Mouse (Mus musculus) kidney, adult 11 months (tissue): ENCODE data around the gene Dusp3.

Experiments
- DNase-seq: peaks from one replicate; pipeline ENCODE4 v3.0.0; 2022

The Dusp3 gene

DNA sequence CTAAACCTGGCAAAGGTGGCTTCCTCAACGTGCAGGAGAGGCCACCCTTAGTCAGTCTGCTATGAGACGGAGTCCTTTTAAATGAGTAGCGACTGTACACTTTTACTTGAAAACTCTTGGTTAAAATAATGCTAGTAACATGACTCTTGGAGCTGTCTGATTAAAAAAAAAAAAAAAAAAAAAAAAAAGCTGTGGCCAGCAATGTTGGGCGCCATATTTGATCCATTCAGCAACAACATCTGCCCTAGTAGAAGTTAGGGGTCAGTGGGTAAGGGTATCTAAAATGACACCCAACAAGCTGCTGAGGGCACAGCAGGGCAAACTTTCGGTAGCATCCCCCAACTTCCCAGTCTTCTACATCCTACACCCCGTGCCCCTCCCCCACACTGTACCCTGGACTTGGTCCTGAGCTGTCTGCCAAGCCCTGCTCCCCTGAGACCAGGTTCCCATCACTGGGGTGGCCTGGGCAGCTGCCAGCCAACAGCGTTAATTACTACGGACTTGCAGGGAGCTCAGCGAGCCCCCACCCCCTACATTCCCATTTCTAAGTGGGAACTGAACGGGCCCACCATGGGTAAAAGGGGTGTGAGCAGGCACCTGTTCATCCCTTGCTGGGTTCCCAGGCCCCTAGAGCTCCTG, 59.7 kb downstream of the Dusp3 start:
- no peak for DNase-seq

DNA sequence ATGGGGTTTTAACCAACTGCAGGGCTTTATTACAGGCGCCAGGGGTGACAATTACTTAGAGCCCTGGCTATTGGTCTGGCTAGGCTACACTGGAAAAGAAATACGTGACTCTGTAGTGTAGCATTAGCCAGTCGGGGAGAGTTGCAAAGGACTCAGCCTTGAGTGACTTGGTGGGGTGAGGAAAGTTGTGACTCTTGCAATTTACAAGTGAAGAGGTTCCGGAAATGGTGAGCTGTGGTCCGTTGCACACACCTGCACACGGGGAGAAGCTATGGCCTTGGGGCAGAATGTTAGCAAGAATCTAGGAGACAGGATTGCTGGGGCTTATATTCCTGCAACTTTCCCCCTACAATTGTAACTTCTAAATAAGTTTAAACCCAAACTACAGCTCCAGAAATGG, 61.2 kb downstream of the Dusp3 start:
- DNase-seq: no peak

DNA sequence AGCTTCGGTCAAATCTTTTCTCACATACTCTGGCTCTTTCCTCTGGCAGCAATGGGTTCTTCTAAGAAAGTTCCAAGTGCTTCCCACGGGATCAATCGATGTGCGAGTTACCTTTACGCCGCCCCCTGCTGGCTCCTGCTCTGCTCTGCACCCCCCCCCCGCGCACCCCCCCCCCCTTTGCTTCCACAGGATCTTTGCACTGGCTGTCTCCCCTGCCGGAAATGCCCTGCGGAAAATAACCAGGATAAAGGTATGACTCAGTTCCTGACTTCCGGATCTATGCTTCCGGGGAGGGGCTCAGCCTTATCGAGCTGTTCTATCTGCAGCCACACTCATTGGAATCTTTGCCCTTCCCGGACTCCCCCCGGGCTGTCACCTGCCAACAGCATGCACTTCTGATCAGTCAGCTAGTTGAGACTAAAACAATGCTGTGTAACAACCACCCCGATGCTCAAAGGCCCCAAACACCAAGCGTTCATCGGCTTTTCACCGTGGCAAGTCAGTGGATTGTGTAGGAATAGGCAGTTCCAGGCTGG, 62.3 kb downstream of the Dusp3 start:
- DNase-seq: no peak

DNA sequence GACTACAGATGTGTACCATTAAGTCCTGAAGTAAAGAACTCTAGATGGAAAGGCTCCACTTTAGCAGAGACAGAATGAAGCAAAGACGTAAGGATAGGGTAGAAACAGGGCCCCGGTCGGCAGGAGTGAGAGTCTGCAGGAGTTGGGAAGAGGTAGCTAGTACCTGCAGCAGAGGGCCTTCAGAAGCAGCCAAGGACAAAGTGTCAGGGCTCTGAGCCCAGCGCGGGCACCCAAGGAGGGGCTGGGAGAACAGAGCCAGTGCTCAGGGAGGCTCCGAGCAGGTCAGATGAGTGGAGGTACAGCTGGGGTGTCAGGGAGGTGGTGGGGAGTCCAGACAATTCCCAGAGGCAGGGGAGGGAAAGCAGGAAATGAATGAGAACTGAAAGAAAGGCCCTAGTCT, 62.8 kb downstream of the Dusp3 start:
- no peak for DNase-seq

DNA sequence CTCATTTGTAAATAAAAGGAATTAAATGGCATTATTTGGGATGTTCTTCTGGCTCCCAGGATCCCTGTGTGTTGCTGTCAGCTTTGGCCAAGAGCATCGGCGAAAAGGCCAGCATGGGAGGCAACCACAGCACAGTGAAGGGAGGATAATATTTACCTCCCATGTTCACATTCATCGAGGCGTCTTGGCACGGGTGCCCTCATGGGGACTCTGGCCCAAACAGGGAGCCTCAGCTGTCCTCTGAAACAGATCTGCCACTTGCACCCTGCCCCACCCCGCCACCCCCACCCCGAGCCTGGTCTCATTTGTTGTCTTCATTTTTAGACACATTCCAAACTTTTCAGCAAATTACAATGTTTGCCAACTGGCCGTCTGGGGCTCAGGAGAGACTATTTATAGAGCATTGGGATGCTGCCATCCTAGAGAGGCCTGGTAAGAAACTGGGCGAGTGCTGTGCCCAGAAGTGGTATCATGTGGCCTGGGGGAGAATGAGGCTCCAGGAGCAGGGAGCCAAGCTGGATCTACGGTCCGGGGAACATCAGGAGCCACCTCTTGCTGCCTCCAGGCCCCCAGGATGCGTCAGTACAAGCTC, 65.4 kb downstream of the Dusp3 start:
- DNase-seq: no peak
